Mouse (Mus musculus) forebrain, embryonic 12.5 days (tissue): ENCODE data around the gene Gjc2. TPM values are rescaled to one million over a fixed set of nuclear protein-coding genes. Genes with fewer than 3 reads are reported as not detected.

Experiments used
- polyA plus RNA-seq: library from polyadenylated mRNA; unstranded; fragments of >200 nt; fragmentation: Nextera tagmentation; extraction: Ambion mirVana; gene quantifications from 2 replicates; pipeline ENCODE4 v1.2.1, GENCODE M21; 2016

The Gjc2 gene
- polyA plus RNA-seq, 1 experiment from 2014 or later: 0.26 TPM

Other genes with a start within 250 kb of the Gjc2 start
- gene Rnf187, start 244.3 kb downstream of the Gjc2 start, polyA plus RNA-seq: 403 and 431 TPM in 2 replicates
- 185 and 187 TPM in 2 replicates for gene Hist3h2ba, start 234.3 kb downstream of the Gjc2 start, polyA plus RNA-seq
- 91.9 and 92.9 TPM in 2 replicates for gene Hist3h2a, start 228.5 kb downstream of the Gjc2 start, polyA plus RNA-seq
- gene Trim17, start 228.5 kb downstream of the Gjc2 start, polyA plus RNA-seq: 0.89 and 1.0 TPM in 2 replicates
- gene Trim11, start 205.1 kb downstream of the Gjc2 start, polyA plus RNA-seq: 19.2 and 20.9 TPM in 2 replicates
- gene Obscn, start 46.8 kb downstream of the Gjc2 start, polyA plus RNA-seq: not detected in 2 replicates
- 5.9 and 6.6 TPM in 2 replicates for gene Iba57, start 19.5 kb downstream of the Gjc2 start, polyA plus RNA-seq
- gene Guk1, start 9.0 kb upstream of the Gjc2 start, polyA plus RNA-seq: 83.4 and 95.5 TPM in 2 replicates
- 88.9 and 93.6 TPM in 2 replicates for gene Mrpl55, start 19.3 kb upstream of the Gjc2 start, polyA plus RNA-seq
- 36.2 and 38.4 TPM in 2 replicates for gene 2310033P09Rik, start 25.1 kb upstream of the Gjc2 start, polyA plus RNA-seq
- 539 and 565 TPM in 2 replicates for gene Arf1, start 45.1 kb upstream of the Gjc2 start, polyA plus RNA-seq
- gene Wnt3a, start 107.5 kb upstream of the Gjc2 start, polyA plus RNA-seq: 4.9 and 6.8 TPM in 2 replicates
- 4.9 and 5.3 TPM in 2 replicates for gene Wnt9a, start 123.7 kb upstream of the Gjc2 start, polyA plus RNA-seq
- gene Prss38, start 192.4 kb upstream of the Gjc2 start, polyA plus RNA-seq: not detected in 2 replicates